Mouse (Mus musculus) cerebellum, postnatal 25 days (tissue): Measurements from ENCODE around the gene Csdc2.
"Not testable (repeated sequence)": the region's sequence is repeated elsewhere in the genome, so short reads cannot be mapped to it uniquely, and the experiment has no call there.

Experiments used
- DNase-seq, 2 experiments: peaks; one replicate each; pipeline ENCODE4 v3.0.0; 2021; ENCODE audit warnings: mixed read lengths in 2 of 2

Csdc2 gene

DNA sequence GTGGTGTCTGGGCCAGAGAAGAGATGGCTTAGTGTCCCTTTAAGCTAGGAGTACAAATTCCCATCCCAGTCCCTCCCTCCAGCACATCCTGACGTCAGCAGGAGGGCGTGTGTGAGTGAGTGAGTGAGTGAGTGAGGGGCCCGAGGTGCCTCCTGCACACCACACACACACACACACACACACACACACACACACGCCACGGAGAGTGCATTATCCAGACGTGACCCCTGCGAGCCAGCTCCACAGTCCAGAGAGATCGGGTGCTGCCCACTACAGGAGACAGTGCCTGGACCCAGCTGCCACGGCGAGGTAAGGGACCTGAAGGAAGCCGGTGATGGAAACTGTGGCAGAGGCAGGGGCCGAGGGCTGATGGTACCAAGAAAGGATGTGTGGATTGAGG lies at the start of gene Csdc2:
Csdc2 (plus strand) TSS at position 81 of the 400 bp plus-strand sequence.
- DNase-seq = peak; percentile 80 to 81

DNA sequence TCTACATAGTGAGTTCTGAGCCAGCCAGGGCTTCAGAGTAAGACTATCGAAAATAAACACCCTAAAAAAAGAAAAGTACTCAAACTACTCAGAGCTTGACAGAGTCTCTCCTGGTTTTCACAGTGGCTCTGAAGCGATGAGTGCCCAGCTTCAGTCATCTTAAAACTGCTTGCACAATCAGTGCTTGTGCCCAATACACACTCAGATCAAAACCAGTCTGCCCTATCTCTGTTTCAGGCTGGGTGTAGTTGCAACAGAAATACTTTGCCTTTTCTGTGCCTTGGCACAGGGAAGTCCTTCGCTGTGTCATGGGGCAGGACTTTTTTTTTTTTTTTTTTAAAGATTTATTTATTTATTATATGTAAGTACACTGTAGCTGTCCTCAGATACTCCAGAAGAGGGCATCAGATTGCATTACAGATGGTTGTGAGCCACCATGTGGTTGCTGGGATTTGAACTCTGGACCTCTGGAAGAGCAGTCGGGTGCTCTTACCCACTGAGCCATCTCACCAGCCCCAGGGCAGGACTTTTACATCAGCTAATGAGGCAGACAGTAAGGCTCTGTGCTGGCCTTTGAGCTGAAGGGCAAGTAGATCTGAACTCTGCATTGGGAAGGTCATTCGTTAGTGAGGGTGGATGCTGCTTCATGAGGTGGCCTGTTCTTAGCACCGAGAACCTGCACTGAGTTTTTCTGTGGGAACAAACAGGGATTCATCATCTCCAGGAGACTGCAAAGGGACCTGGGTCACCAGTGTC lies 49.6 kb upstream of the Csdc2 start:
- DNase-seq = no peak

DNA sequence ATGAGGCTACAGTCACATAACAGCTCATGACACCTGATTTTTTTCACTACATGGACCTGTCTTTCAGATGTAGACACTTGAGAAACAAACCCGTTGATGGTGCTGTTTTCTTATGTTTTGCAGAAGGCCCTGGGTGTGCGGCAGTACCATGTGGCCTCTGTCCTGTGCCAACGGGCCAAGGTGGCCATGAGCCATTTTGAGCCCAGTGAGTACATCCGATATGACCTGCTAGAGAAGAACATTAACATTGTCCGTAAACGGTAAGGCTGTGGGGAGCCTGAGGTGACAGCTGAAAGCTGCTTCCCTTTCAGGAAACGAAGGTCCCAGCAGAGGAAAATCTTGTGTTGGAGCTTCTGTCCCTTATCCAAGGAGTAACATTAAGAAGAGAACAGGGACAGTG lies 47.4 kb upstream of the Csdc2 start:
- DNase-seq = peak; percentile 77 to 78

DNA sequence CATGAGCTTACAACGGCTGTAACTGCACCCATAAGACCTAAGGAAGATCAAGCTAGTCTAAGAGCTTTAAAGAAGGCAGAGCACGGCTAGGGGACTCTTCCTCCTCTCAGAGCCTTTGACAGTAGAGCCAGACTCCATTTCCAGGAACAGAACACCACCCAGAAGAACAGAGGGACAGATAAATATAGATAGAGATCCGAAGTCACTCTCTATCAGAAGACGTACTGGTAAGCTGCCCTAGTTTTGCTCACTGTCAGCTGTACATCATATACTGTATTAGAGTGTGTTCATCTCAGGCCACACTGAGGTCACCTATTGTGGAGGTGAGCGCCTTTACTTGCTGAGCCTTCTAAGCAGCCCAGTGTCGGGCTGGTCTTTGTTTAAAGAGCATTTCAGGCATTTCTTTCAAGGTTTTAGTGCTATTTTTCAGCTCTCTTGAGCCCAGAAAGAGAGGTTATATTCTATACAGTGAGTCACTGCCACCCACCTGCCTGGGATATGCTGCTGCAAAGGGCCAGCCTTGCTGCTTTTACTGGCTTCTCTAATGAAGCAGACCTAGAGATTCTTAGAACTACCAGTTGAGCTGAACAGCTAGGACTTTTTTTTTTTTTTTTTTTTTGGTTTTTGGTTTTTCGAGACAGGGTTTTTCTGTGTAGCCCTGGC lies 45.3 kb upstream of the Csdc2 start:
- DNase-seq = no peak

DNA sequence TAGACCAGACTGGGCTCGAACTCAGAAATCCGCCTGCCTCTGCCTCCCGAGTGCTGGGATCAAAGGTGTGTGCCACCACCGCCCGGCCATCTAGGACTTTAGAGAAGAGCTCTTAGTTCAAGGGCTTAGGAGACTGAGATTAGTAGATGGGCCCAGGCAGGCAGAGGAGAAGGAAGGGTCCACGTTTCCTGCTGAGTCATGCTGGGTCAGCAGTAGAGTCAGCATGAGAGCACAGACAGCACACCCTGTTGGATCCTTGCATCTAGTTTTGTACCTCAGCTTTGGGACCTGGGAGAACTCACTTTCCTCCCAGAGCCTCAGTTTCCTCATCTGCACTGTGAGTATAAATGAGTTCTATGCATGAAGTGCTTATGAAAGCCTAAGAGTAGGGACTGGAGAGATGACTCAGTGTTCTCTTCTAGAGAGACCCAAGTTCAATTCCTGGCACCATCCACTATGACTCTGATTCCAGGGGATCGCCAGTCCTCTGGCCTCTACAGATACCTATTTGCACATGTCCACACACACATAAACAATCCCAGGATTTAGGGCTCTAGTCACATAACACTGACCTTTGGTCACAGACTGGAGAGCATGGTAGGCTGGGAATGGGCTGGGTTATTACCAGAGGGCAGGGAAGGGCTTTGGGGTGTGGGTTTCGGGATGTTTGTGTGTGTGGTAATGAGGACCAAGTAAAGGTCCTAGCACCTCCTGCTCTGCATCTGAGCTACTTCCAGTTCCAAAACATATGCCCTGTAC lies 44.6 kb upstream of the Csdc2 start:
- DNase-seq = no peak

DNA sequence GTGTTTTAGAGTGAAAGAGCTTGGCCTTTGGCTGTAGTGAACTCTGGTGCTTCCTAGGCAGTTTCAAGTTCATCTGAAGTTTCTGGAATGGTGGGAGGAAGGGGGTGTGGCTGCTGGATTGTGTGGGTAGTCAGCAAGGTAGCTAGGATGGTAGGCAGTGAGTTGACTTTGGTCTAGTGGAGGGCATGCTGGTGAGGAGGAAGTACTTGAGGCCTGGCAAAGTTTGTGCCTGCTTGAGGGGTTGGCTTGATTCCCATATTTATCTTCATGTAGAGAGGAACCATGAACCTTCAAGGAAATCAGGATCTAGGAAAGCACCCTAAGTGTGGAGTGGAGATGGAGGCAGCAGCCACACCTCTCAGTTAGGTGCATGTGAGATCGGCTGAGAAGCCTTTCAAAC lies 42.6 kb upstream of the Csdc2 start:
- DNase-seq = no peak

DNA sequence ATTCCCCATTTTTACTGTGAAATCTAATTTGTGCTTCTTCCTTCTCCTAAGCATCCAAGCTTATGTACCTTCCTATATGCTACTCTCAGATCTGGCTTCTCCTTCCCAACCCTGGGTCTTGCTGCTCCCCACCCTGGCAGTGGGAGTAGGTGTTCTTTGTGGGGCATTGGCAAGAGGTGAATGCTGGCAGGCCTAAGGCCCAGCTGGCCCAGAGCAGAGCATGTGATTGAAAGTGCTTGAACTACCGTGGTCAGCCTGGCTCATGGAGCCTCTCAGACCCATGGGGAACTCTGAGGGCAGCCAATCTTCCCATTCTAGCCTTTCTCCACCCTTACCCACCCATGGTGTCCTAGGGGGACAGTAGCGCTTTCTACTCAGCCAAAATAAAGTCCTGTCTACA lies 40.2 kb upstream of the Csdc2 start:
- DNase-seq = peak in 1 of 2 experiments; percentile 44

DNA sequence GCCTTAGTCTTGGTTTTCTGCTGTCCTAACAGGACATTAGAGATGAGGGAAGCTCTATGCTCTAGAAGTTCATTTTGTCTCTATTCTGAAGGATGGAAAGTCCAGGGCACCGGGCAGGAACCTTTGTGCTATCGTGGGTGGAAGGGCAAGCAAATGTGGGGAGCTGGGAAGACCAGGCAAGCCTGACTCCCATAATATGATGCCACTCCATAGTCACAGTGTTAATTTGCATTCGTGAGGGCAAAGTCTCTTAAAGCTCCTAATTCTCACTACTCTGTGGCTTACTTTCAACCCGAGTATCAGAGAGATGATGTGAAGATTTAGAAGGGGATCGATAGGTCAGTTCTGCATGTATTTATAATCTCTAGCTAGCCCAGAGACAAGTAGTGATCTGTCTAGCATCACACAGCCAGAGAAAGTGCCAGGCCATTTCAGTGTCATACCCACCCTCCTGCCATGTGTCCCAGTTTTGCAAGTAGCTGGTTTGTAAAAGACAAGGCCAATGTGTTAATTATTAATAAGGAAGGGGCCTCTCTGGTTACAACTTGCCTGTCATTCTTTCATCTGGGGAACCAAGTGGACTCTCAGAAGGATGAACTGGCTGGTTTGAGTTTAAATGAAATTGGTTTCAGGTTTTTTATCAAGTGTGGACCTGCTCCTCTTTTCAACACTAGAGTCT lies 38.8 kb upstream of the Csdc2 start:
- DNase-seq = no peak

DNA sequence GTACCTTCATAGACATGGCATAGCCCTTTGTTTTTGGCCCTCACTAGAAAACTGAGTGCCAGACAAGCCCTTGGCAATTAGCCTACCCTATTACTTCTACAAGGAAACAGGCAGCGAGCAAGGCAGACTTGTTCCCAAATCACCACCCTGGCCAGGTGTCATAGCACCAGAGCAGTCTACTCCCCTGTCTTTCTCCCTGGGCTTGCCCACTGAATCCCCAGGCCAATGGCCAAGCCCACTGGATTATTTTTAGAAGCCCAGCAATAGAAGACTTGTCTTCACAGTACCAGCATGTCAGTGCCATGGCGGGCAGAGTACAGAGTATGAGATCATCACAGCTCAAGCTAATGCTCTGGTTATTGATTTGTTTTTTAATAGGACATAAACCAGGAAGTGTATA lies 37.8 kb upstream of the Csdc2 start:
- peak; percentile 64 to 76 for DNase-seq

DNA sequence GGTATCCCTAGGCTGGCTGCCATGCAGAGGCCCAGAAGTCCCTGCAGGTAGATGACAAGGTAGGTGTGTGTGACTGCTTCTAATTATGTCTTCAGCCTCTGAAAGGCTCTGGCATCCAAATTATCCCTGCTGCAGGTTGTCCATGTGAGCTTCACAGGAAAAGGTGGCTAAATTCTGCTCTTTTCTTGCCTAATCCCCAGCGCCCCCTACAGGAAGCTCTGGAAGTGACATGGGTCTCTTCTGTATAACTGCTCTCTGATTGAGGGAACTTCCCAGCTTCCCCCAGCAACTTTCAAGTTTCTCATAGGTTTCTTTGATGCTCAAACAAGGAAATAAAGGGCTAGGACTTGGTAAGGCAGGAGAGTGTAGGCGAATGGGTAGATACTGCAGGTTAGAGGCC lies 31.6 kb upstream of the Csdc2 start:
- DNase-seq = peak; percentile 84 to 90

DNA sequence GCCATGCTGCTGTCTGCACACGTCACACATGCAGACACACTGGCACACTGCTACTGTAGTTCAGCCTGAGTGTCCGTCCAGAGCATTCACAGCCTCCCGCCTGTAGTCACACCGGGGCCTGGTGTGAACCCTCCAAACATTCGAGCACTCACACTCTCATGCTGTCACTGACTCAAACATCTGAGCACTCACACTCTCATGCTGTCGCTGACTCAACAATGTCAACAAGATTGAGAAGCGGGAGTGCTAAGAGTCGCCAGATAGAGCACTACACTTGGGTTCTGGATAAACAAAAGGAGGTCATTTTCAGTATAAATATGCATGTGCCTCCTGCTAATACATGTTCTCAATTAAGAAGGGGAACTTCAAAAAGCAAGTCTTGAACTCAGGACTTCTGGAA lies 28.6 kb upstream of the Csdc2 start:
- no peak for DNase-seq

DNA sequence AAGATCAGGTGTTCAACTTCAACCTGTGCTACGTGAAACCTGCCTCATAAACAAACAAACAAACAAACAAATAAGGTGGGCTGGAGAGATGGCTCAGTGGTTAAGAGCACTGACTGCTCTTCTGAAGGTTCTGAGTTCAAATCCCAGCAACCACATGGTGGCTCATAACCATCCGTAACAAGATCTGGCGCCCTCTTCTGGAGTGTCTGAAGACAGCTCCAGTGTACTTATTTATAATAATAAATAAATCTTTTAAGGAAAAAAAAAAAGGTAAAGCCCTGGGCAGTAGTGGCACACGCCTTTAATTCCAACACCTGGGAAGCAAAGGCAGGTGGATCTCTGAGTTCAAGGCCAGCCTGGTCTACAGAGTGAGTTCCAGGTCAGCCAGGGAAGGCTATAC lies 27.8 kb upstream of the Csdc2 start:
- not testable (repeated sequence) for DNase-seq

DNA sequence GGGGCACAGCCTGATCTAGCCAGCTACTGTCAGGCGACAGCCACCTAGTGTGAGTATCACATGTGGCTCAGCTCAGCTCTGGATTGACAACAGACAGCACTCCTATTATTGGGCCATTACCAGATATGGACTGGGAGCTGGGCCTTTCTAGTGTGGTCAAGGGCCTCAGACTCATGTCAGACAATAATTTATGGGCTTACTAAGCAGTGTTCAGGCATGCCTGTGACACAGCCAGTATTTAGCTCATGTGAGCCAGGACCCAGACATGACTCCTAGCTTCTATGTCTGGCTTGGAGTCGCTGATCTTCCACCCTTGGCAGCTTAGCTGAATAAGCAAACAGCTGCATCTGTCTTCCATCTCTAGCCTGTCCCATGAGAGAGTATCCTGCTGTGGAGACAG lies 24.1 kb upstream of the Csdc2 start:
- DNase-seq = no peak

DNA sequence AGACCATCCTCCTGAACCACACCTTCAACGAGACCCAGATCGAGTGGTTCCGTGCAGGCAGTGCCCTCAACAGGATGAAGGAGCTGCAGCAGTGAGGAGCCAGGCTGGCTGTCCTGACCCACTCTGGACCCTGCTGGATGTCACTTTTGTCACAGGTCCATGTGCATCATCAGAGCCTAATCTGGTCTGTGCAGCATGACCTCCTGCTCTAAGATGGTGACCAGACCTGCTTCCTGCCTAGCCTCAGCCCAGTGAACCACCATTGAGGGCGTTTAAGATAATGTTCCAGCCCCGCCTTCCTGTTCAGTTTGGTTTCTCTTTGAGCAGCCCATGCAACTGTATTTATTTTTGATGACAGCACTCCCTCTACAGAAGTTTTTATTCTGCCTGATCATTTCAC lies 21.9 kb upstream of the Csdc2 start:
- no peak for DNase-seq

DNA sequence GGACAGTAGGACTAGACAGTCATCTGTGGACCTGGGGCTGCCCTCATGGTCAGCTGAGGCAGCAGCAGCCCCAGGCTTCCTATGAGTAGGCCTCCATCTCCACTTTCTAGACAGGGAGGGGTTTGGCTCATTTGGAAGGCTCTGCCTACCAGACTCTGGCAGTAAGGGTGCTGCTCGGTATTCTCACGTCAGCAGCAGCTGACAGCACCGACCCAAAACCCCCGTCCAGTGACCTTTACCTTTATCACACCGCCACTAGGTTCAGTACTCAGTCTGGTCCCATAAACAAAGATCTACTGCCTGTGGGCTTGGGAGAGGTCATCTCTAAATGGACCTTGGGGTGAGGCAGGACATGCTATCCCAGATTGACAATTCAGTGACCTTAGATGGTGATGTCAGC lies 20.9 kb upstream of the Csdc2 start:
- no peak for DNase-seq

DNA sequence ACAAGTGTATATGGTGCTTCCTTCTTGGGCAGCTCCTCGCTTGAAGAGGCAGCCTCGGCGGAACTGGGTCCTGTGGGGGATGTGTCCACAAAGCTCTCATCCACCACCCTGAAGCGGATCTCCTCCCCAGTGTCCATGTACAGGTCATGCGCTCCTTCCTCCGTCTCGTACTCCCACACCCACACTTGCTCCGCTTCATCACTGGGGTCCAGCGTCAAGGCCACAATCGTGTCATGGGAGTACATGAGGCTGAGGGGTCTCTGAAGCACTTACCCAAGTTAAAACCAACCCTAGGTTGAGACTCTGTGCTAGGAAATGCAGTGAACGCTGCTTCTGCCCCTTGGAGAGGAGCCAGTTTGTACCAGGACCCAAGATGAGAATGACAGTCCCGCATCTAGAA lies 19.4 kb upstream of the Csdc2 start:
- DNase-seq = no peak

DNA sequence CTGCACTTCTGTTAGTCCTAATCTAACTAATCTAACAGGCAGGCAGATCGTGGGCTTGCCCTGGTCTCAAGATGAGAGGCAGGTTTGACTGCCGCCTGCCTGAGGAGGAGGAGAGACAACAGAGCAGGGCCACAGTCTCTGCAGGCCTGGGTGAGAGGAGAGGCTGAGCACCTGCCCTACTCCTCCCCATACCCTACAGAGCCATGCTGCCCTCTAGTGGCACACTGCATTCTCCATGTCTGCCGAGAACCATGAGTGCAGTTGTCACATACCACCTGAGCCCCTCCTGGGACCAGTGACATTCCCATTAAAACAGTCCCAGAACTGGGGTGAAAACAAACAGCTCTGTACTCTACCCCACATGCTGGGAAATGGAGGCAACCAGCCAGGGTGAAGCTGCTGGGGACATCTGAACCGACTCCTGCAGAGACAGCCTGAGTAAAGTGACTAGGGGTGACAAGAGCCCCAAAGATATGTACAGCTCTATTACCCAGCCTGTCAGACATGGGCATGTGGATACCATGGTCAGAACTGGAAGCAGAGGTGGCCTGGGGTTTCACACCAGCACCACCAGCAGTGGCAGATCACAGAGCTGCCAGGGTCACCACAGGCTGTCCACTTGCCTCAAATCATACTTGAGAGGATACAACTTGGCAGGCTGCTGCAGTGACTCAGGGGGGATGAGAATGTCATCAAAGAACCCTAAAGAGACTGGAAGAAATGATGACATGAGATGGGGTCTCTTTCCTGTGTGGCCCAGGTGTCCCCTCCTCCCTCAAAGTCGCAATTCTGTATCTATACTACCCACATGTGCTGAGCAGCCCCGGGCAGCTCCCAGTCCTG lies 18.7 kb upstream of the Csdc2 start:
- peak; percentile 75 to 90 for DNase-seq

DNA sequence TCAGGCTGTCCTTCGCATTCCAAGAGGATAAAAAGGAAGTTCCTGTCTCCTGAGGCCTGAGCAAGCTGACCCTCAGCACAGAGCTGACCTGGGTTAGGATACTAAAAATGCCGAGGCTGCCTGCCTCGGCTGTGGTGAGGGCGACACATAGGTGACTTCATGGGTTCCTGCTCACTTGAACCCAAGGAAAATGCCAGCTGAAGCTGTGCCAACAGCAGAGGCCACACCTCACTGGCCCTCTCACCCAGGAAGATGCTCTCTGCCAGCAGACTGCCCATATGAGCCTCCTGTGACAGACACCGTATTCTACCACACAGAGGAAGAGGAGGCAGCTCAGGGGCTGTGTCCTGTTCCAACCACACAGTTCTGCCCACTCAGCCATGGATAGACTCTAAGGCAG lies 17.5 kb upstream of the Csdc2 start:
- DNase-seq = peak in 1 of 2 experiments; percentile 60

DNA sequence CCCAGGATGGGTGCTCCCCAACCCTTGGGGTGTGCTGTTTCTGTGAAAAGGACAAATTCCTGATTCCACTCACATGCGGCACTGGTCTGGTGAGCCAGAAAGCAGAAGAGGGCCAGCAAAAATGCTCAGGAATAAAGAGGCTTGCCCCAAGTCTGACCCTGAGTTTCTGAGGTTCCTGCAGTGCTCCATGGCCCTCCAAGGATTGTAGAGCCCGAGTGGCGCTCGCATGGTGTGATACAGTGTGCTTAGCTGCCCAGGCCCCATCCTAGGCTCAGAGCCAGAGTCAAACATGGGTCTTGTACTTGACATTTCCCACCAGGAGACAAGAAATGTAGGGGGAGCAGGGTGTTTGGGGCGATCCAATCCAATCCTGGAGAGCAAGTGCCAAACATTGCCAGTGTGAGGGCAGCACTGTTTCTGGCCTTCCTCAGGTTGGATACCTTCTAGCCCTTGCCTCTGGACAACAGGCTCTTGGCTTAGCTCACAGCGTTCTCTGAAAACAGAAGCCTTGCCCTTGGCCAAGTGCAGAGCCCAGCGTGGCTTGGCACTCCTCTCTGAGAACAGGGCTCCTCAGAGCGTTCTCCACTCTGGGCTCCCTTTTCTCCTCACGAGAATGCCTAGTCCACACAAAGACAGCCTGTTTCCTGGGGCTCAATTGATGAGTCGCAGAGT lies 15.9 kb upstream of the Csdc2 start:
- peak; percentile 72 to 77 for DNase-seq

DNA sequence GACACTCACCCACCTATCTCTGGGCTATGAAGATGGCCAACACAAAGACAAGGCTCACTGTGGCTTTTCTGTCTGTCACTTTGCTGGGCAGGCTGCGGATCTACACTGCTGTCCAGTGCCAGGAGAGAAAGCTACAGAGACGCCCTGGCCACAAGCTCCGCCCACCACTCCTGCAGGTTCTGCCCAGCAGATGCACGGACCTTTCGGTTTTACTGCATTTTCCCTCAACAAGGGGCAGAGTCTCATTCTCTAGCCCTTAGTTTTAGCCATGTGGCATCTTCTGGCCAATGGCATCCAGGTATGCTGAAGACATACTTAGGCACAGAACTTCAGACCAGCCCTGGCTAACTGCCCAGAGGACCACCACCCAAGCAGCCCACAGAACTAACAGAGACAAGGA lies 15.3 kb upstream of the Csdc2 start:
- peak; percentile 52 to 62 for DNase-seq

DNA sequence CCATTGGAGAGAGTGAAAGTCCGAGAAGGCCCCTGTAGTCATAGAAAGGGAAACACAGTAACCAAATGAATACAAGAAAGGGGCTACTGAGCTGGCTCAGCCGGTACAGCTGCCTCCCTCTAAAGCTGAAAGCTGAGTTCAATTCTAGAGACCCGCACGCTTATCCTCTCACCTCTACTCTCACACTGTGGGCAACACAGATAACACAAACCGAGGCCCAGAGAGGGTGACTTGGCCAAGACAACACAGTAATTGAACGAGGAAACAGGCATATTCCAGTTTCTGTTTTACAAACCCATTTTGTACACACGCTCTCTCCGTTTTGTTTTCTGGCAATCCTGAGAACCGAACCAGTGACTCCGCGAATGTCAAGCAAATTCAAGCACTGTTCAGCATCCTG lies 11.6 kb upstream of the Csdc2 start:
- no peak for DNase-seq
